Mouse (Mus musculus) ES-Bruce4 (cell line): ENCODE data around the gene Nek8.

Experiments used
- CTCF ChIP-seq: IDR thresholded peaks from one replicate; pipeline ENCODE4 v1.8.1; 2011; ENCODE audit warnings: low read depth, low read length
- EP300 ChIP-seq: IDR thresholded peaks from 2 replicates; pipeline ENCODE4 v1.6.1; 2011; ENCODE audit warnings: low read depth, low read length; ENCODE audit not compliant: insufficient read depth
- POLR2A ChIP-seq: IDR thresholded peaks from one replicate; pipeline ENCODE4 v1.8.1; 2011; ENCODE audit warnings: low read length; ENCODE audit not compliant: insufficient read depth

- TF ChIP-seq CTCF (no peak), POLR2A (no peak), EP300 (no peak)
These were observed 2.5 kb upstream of the Nek8 start for GRCm38 (mm10) chr11:78178859-78179437.
